Mouse (Mus musculus): ENCODE measurements around the gene Sh3kbp1. TPM values are rescaled to one million over a fixed set of nuclear protein-coding genes. Genes with fewer than 3 reads are reported as not detected.

Gene Sh3kbp1
- total and polyA plus RNA-seq, 3 experiments, result 18.6 to 37.7 TPM; not detected in 1

DNA sequence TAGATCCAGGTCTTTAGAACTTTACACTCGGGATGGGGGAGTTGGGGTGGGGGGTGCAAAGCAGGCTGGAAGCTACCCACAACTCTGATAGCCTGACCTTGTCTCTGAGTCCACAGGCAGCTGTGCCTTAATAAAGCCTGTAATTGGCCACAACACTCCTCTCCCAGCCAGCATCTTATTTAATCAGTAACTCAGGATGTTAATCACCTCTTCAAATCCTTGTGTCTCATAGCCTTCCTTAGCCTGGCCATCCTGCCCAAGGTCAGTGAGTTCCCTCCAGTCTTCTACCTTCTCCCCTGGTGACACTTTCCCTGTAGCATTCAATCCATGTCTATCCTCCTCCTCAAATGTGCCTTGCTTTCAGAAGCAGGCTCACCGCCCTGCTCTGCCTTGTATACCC lies 342.0 kb downstream of the Sh3kbp1 start:
- no peak for DNase-seq (ENCODE audit: low read depth, low spot score)
- Histone ChIP-seq H3K27ac (ENCODE audit: control insufficient read depth, low read depth, low read length) (no peak overlapping the region), H3K9ac (ENCODE audit: control insufficient read depth, low read depth, low read length, poor library complexity, severe bottlenecking) (no peak overlapping the region), H3K4me3 (ENCODE audit: control insufficient read depth in 1 of 2, insufficient read depth in 1 of 2, low read depth in 2 of 2, low read length in 2 of 2) (no peak overlapping the region), H3K27me3 (ENCODE audit: control insufficient read depth in 1 of 2, insufficient read depth in 2 of 2, low read length in 2 of 2) (no peaks in the 10 kb centered on the region), H3K79me2 (ENCODE audit: control insufficient read depth, insufficient read depth, low read length, poor library complexity) (no peaks in the 10 kb centered on the region), H3K9me3 (replicated peaks; ENCODE audit: insufficient read depth, low read length) (no peaks in the 10 kb centered on the region), H3K36me3 (ENCODE audit: control insufficient read depth in 1 of 2, insufficient read depth in 2 of 2, low read length in 2 of 2) (peaks cover 0 to 6% of the 10 kb centered on the region in 2 experiments; a peak in 2 of 4 replicates), H3K4me1 (ENCODE audit: control insufficient read depth in 1 of 2, insufficient read depth in 2 of 2, low read length in 2 of 2) (peaks cover 9 to 11% of the 10 kb centered on the region in 2 experiments)
- TF ChIP-seq ELF1 (IDR thresholded peaks at IDR 0.05; ENCODE audit: low read depth, low read length) (no peak), HCFC1 (IDR thresholded peaks at IDR 0.05; ENCODE audit: low read depth, low read length) (no peak), TCF12 (IDR thresholded peaks at IDR 0.05; ENCODE audit: low read depth, low read length) (no peak), EP300 (IDR thresholded peaks at IDR 0.05; ENCODE audit: low read depth in 1 of 2, low read length in 2 of 2) (no peak), CTCF (IDR thresholded peaks at IDR 0.05 in 2 of 3, conservative IDR thresholded peaks at IDR 0.05 in 1 of 3; ENCODE audit: control insufficient read depth in 1 of 3, insufficient read depth in 1 of 3, low read depth in 2 of 3, low read length in 3 of 3, poor library complexity in 1 of 3, severe bottlenecking in 1 of 3) (no peak), POLR2AphosphoS5 (IDR thresholded peaks at IDR 0.05; ENCODE audit: borderline replicate concordance, low read depth, low read length) (no peak), POLR2AphosphoS2 (IDR thresholded peaks at IDR 0.05; ENCODE audit: low read length) (no peak), SMC3 (IDR thresholded peaks at IDR 0.05; ENCODE audit: low read depth, low read length) (no peak), USF1 (IDR thresholded peaks at IDR 0.05; ENCODE audit: low read depth, low read length) (no peak), KAT2A (conservative IDR thresholded peaks at IDR 0.05; ENCODE audit: low read depth, low read length) (no peak), JUND (IDR thresholded peaks at IDR 0.05; ENCODE audit: low read depth, low read length) (no peak), MAFK (IDR thresholded peaks at IDR 0.05; ENCODE audit: borderline replicate concordance, low read depth, low read length) (no peak), ZMIZ1 (IDR thresholded peaks at IDR 0.05; ENCODE audit: low read depth, low read length) (no peak), TAL1 (IDR thresholded peaks at IDR 0.05; ENCODE audit: low read length) (no peak)

DNA sequence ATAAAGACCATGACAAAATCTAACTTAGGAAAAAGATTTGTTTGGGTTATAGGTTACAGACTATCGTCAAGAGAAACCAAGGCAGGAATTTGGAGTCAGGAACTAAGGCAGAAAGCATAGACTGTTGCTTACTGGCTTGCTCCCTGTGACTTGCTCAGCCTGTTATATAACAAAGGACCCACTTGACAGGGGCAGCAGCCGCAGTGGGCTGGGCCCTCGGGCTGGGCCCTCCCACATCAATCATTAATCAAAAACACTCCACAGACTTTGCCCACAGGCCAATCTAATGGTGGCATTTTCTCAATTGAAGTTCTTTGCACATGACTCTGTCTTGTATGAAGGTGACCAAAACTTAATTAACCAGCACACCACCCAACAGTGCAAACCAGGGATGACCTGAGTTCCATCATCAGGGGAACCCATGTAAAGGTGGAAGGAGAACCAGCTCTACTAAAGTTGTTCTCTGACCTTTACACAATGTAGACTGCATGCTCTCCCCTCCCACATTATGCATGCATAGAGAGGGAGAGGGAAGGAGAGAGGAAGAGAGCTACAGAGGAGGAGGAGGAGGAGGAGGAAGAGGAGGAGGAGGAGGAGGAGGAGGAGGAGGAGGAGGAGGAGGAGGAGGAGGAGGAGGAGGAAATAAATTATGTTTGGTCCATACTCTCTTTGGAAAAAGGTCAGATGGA lies 344.2 kb downstream of the Sh3kbp1 start:
- Histone ChIP-seq H3K27me3 (ENCODE audit: control insufficient read depth in 1 of 2, insufficient read depth in 2 of 2, low read length in 2 of 2) (no peaks in the 10 kb centered on the region), H3K27ac (ENCODE audit: control insufficient read depth, low read depth, low read length) (no peak overlapping the region), H3K9ac (ENCODE audit: control insufficient read depth, low read depth, low read length, poor library complexity, severe bottlenecking) (no peak overlapping the region), H3K4me3 (ENCODE audit: control insufficient read depth in 1 of 2, insufficient read depth in 1 of 2, low read depth in 2 of 2, low read length in 2 of 2) (no peak overlapping the region), H3K36me3 (ENCODE audit: control insufficient read depth in 1 of 2, insufficient read depth in 2 of 2, low read length in 2 of 2) (peaks cover 0 to 7% of the 10 kb centered on the region in 2 experiments; a peak in 2 of 4 replicates), H3K4me1 (ENCODE audit: control insufficient read depth in 1 of 2, insufficient read depth in 2 of 2, low read length in 2 of 2) (peaks cover 2 to 7% of the 10 kb centered on the region in 2 experiments; a peak in 2 of 4 replicates), H3K79me2 (ENCODE audit: control insufficient read depth, insufficient read depth, low read length, poor library complexity) (no peaks in the 10 kb centered on the region), H3K9me3 (replicated peaks; ENCODE audit: insufficient read depth, low read length) (no peaks in the 10 kb centered on the region)
- DNase-seq (ENCODE audit: low read depth, low spot score), result no peak
- TF ChIP-seq MYC (IDR thresholded peaks at IDR 0.05; ENCODE audit: low read depth, low read length) (no peak), MAZ (IDR thresholded peaks at IDR 0.05; ENCODE audit: low read depth, low read length) (no peak), ZKSCAN1 (IDR thresholded peaks at IDR 0.05; ENCODE audit: low read depth, low read length) (no peak), EP300 (IDR thresholded peaks at IDR 0.05; ENCODE audit: low read depth in 1 of 2, low read length in 2 of 2) (no peak), ZC3H11A (IDR thresholded peaks at IDR 0.05; ENCODE audit: low read depth, low read length) (no peak), CTCF (IDR thresholded peaks at IDR 0.05 in 2 of 3, conservative IDR thresholded peaks at IDR 0.05 in 1 of 3; ENCODE audit: control insufficient read depth in 1 of 3, insufficient read depth in 1 of 3, low read depth in 2 of 3, low read length in 3 of 3, poor library complexity in 1 of 3, severe bottlenecking in 1 of 3) (no peak), NELFE (IDR thresholded peaks at IDR 0.05; ENCODE audit: low read depth, low read length) (no peak), CHD1 (IDR thresholded peaks at IDR 0.05; ENCODE audit: low read depth, low read length) (no peak), MAFK (IDR thresholded peaks at IDR 0.05; ENCODE audit: borderline replicate concordance, low read depth, low read length) (no peak), NRF1 (IDR thresholded peaks at IDR 0.05; ENCODE audit: insufficient read depth, low read depth, low read length, poor library complexity, severe bottlenecking) (no peak), UBTF (IDR thresholded peaks at IDR 0.05; ENCODE audit: borderline replicate concordance, insufficient read depth, low read depth, low read length) (no peak), GABPA (IDR thresholded peaks at IDR 0.05; ENCODE audit: low read depth, low read length) (no peak), MYB (IDR thresholded peaks at IDR 0.05; ENCODE audit: low read depth, low read length) (no peak), SIN3A (IDR thresholded peaks at IDR 0.05; ENCODE audit: low read length) (no peak), MAX (IDR thresholded peaks at IDR 0.05; ENCODE audit: low read length) (no peak), SMC3 (IDR thresholded peaks at IDR 0.05; ENCODE audit: low read depth, low read length) (no peak)
